Mouse (Mus musculus) heart, embryonic 13.5 days (tissue): ENCODE results near the gene 4930415O20Rik. TPM values are rescaled to one million over a fixed set of nuclear protein-coding genes. Genes with fewer than 3 reads are reported as not detected.

ENCODE experiments used
- ATAC-seq: fragments of 200-750 bp; cut with Nextera tagmentation; 2 replicates; pipeline ENCODE4 v1.8.0; 2017; ENCODE audit warnings: moderate TSS enrichment; ENCODE audit not compliant: insufficient number of reproducible peaks, low FRiP score, low TSS enrichment; ENCODE audit errors: extremely low read depth
- H3K27ac ChIP-seq: fragments of 300-500 bp; sonication (generic); replicated peaks from 2 replicates; pipeline ENCODE4 v1.5.1; 2015; ENCODE audit warnings: moderate library complexity, mild to moderate bottlenecking, inconsistent platforms
- H3K27me3 ChIP-seq: fragments of 300-500 bp; sonication (generic); replicated peaks from 2 replicates; pipeline ENCODE4 v1.6.1; 2015; ENCODE audit warnings: mild to moderate bottlenecking, inconsistent platforms
- H3K36me3 ChIP-seq: fragments of 300-500 bp; sonication (generic); 2 replicates; pipeline ENCODE4 v1.6.1; 2015; ENCODE audit warnings: mild to moderate bottlenecking, inconsistent platforms
- H3K4me1 ChIP-seq: fragments of 300-500 bp; sonication (generic); 2 replicates; pipeline ENCODE4 v1.6.1; 2015; ENCODE audit warnings: inconsistent platforms
- H3K4me2 ChIP-seq: fragments of 300-500 bp; sonication (generic); 2 replicates; pipeline ENCODE4 v1.6.1; 2015; ENCODE audit warnings: inconsistent platforms, mild to moderate bottlenecking, moderate library complexity
- H3K4me3 ChIP-seq: fragments of 300-500 bp; sonication (generic); 2 replicates; pipeline ENCODE4 v1.5.1; 2015; ENCODE audit warnings: moderate library complexity, mild to moderate bottlenecking, inconsistent platforms
- H3K9ac ChIP-seq: fragments of 300-500 bp; sonication (generic); 2 replicates; pipeline ENCODE4 v1.6.1; 2015; ENCODE audit warnings: inconsistent platforms, mild to moderate bottlenecking, moderate library complexity
- H3K9me3 ChIP-seq: fragments of 300-500 bp; sonication (generic); 2 replicates; pipeline ENCODE4 v1.6.1; 2016; ENCODE audit warnings: inconsistent platforms
- WGBS: fragments of 180-500 bp; shearing (Covaris S2); methylation state at CpG from one replicate; pipeline ENCODE4 v1.1.7; 2015; ENCODE audit warnings: mixed read lengths; 5-methylcytosine and 5-hydroxymethylcytosine counted together
- polyA plus RNA-seq: library from polyadenylated mRNA; unstranded; fragments of >200 nt; fragmentation: Nextera tagmentation; extraction: Ambion mirVana; gene quantifications from 2 replicates; pipeline ENCODE4 v1.2.1, GENCODE M21; 2015

The 4930415O20Rik gene
- polyA plus RNA-seq, 1 experiment from 2014 or later, result 0.48 TPM

GRCm38 (mm10) chr15:98591396-98591795, 20.6 kb downstream of the 4930415O20Rik start:
- Histone ChIP-seq H3K9ac (no peak overlapping the region), H3K27ac (no peak overlapping the region), H3K4me1 (no peaks in the 10 kb centered on the region; the same call in 1 of the 2 replicates), H3K9me3 (no peaks in the 10 kb centered on the region), H3K27me3 (no peaks in the 10 kb centered on the region), H3K4me2 (no peak overlapping the region), H3K4me3 (no peak overlapping the region), H3K36me3 (peaks cover 93% of the 10 kb centered on the region)
- no peak for ATAC-seq
- WGBS, result 71% methylated on average over 4 of the region's 4 CpGs

GRCm38 (mm10) chr15:98594193-98594592, 23.4 kb downstream of the 4930415O20Rik start:
- peaks cover 100% of the 10 kb centered on the region for H3K36me3 ChIP-seq
- H3K9ac ChIP-seq, result no peak overlapping the region
- ATAC-seq, result no peak
- H3K27ac ChIP-seq, result no peak overlapping the region
- H3K4me3 ChIP-seq, result no peak overlapping the region
- no peaks in the 10 kb centered on the region for H3K27me3 ChIP-seq
- H3K4me1 ChIP-seq, result no peaks in the 10 kb centered on the region; the same call in 1 of the 2 replicates
- no peak overlapping the region for H3K4me2 ChIP-seq
- no peaks in the 10 kb centered on the region for H3K9me3 ChIP-seq
- WGBS, result 60% methylated on average over 19 of the region's 19 CpGs

- peaks cover 6% of the 10 kb centered on the region for H3K4me1 ChIP-seq
- no peak overlapping the region for H3K27ac ChIP-seq
- H3K4me3 ChIP-seq, result no peak overlapping the region
- ATAC-seq, result no peak
- H3K4me2 ChIP-seq, result no peak overlapping the region
- H3K9me3 ChIP-seq, result no peaks in the 10 kb centered on the region
- 86% methylated on average over 5 of the region's 5 CpGs for WGBS
- no peak overlapping the region for H3K9ac ChIP-seq
- H3K36me3 ChIP-seq, result peaks cover 100% of the 10 kb centered on the region
- H3K27me3 ChIP-seq, result no peaks in the 10 kb centered on the region
Measured at GRCm38 (mm10) chr15:98595049-98595448, 24.2 kb downstream of the 4930415O20Rik start.

GRCm38 (mm10) chr15:98596609-98597008, 25.8 kb downstream of the 4930415O20Rik start:
- H3K9me3 ChIP-seq, result no peaks in the 10 kb centered on the region
- H3K4me1 ChIP-seq, result peaks cover 22% of the 10 kb centered on the region
- H3K36me3 ChIP-seq, result peaks cover 100% of the 10 kb centered on the region
- H3K4me2 ChIP-seq, result no peak overlapping the region
- 0 out of 2 replicates have a peak overlapping the region, but pooled peaks have one; percentile 5 for H3K9ac ChIP-seq
- WGBS, result 91% methylated on average over 14 of the region's 14 CpGs
- H3K27ac ChIP-seq, result no peak overlapping the region
- H3K4me3 ChIP-seq, result no peak overlapping the region
- no peaks in the 10 kb centered on the region for H3K27me3 ChIP-seq
- no peak for ATAC-seq

GRCm38 (mm10) chr15:98600036-98600709, 29.4 kb downstream of the 4930415O20Rik start:
- no peaks in the 10 kb centered on the region for H3K27me3 ChIP-seq
- 67% methylated on average over 12 of the region's 12 CpGs for WGBS
- peak overlapping the region; percentile 82 for H3K9ac ChIP-seq
- no peak overlapping the region for H3K4me3 ChIP-seq
- peaks cover 58% of the 10 kb centered on the region for H3K4me1 ChIP-seq
- H3K9me3 ChIP-seq, result no peaks in the 10 kb centered on the region
- H3K27ac ChIP-seq, result no peak overlapping the region
- ATAC-seq, result no peak
- H3K4me2 ChIP-seq, result no peak overlapping the region
- peaks cover 92% of the 10 kb centered on the region for H3K36me3 ChIP-seq

GRCm38 (mm10) chr15:98601832-98602190, 31.0 kb downstream of the 4930415O20Rik start:
- Histone ChIP-seq H3K27ac (peak overlapping the region; percentile 99), H3K36me3 (peaks cover 76% of the 10 kb centered on the region), H3K27me3 (no peaks in the 10 kb centered on the region), H3K4me3 (peak overlapping the region; percentile 54), H3K9me3 (no peaks in the 10 kb centered on the region), H3K4me2 (peak overlapping the region; percentile 87), H3K9ac (peak overlapping the region; percentile 82), H3K4me1 (peaks cover 74% of the 10 kb centered on the region)
- ATAC-seq, result peak; percentile 6; the same call in 1 of the 2 replicates
- WGBS, result 20% methylated on average over 7 of the region's 7 CpGs

GRCm38 (mm10) chr15:98602191-98602881, 31.5 kb downstream of the 4930415O20Rik start:
- H3K4me2 ChIP-seq, result peak overlapping the region; percentile 87
- peak; percentile 38; the same call in 1 of the 2 replicates for ATAC-seq
- H3K4me3 ChIP-seq, result peak overlapping the region; percentile 54
- H3K27me3 ChIP-seq, result no peaks in the 10 kb centered on the region
- H3K9me3 ChIP-seq, result no peaks in the 10 kb centered on the region
- H3K27ac ChIP-seq, result peak overlapping the region; percentile 99
- H3K4me1 ChIP-seq, result peaks cover 79% of the 10 kb centered on the region
- 10% methylated on average over 13 of the region's 13 CpGs for WGBS
- H3K36me3 ChIP-seq, result peaks cover 71% of the 10 kb centered on the region
- peak overlapping the region; percentile 82 for H3K9ac ChIP-seq

- Histone ChIP-seq H3K27ac (peak overlapping the region; percentile 99), H3K4me2 (peak overlapping the region; percentile 87), H3K9ac (peak overlapping the region; percentile 82), H3K4me3 (peak overlapping the region; percentile 54), H3K4me1 (peaks cover 86% of the 10 kb centered on the region), H3K9me3 (no peaks in the 10 kb centered on the region), H3K36me3 (peaks cover 65% of the 10 kb centered on the region), H3K27me3 (no peaks in the 10 kb centered on the region)
- ATAC-seq, result 0 out of 2 replicates have a peak, but pooled peaks have one; percentile 1
- WGBS, result 11% methylated on average over 4 of the region's 4 CpGs
Measured at GRCm38 (mm10) chr15:98602921-98603458, 32.2 kb downstream of the 4930415O20Rik start.

GRCm38 (mm10) chr15:98604041-98604575, 33.3 kb downstream of the 4930415O20Rik start:
- Histone ChIP-seq H3K36me3 (peaks cover 54% of the 10 kb centered on the region), H3K9ac (peak overlapping the region; percentile 82)
- no peak for ATAC-seq

GRCm38 (mm10) chr15:98606051-98606536, 35.3 kb downstream of the 4930415O20Rik start:
- peak overlapping the region; percentile 94 for H3K4me3 ChIP-seq
- H3K4me2 ChIP-seq, result peak overlapping the region; percentile 87
- H3K27me3 ChIP-seq, result no peaks in the 10 kb centered on the region
- H3K36me3 ChIP-seq, result peaks cover 34% of the 10 kb centered on the region
- 14% methylated on average over 12 of the region's 12 CpGs for WGBS
- ATAC-seq, result no peak
- H3K9me3 ChIP-seq, result no peaks in the 10 kb centered on the region
- peak overlapping the region; percentile 96 for H3K9ac ChIP-seq
- peak overlapping the region; percentile 99 for H3K27ac ChIP-seq
- peaks cover 79% of the 10 kb centered on the region for H3K4me1 ChIP-seq

More at GRCm38 (mm10) chr15:98604041-98604575, 33.3 kb downstream of the 4930415O20Rik start:
- Histone ChIP-seq H3K4me2 (peak overlapping the region; percentile 87), H3K4me3 (peak overlapping the region; percentile 94), H3K9me3 (no peaks in the 10 kb centered on the region), H3K4me1 (peaks cover 89% of the 10 kb centered on the region), H3K27ac (peak overlapping the region; percentile 99), H3K27me3 (no peaks in the 10 kb centered on the region)
- 79% methylated on average over 24 of the region's 24 CpGs for WGBS

GRCm38 (mm10) chr15:98606739-98607138, 35.9 kb downstream of the 4930415O20Rik start:
- H3K9ac ChIP-seq, result peak overlapping the region; percentile 96
- H3K4me3 ChIP-seq, result peak overlapping the region; percentile 94
- H3K9me3 ChIP-seq, result no peaks in the 10 kb centered on the region
- 24% methylated on average over 9 of the region's 9 CpGs for WGBS
- ATAC-seq, result no peak
- H3K4me1 ChIP-seq, result peaks cover 73% of the 10 kb centered on the region
- H3K4me2 ChIP-seq, result peak overlapping the region; percentile 87
- H3K36me3 ChIP-seq, result peaks cover 27% of the 10 kb centered on the region
- peak overlapping the region; percentile 99 for H3K27ac ChIP-seq
- no peaks in the 10 kb centered on the region for H3K27me3 ChIP-seq
